Mouse (Mus musculus): ENCODE results near the gene Gm14434. TPM values are rescaled to one million over a fixed set of nuclear protein-coding genes. Genes with fewer than 3 reads are reported as not detected.
"Not testable (repeated sequence)": the region's sequence is repeated elsewhere in the genome, so short reads cannot be mapped to it uniquely, and the experiment has no call there.

Gene Gm14434
- not detected for total RNA-seq (2021)

DNA sequence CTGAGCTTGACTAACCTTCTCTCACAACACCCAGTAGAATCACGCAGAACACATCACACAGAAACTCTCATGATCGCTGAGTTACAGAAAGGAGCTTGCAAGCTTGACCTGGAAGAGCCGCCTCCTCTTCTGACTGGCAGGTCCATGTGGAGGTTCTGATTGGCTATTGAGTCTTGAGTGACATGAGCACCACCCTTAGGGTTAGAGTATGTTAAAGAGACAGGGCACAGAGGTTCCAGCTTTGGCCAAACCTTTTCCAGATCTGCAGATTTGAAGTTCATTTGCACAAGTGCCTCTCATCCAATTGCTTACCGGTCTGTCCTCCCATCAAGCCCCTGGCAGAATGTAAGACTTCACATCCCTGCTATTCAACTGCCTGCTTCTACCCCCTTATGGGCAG lies at the start of gene Gm14434:
Gene Gm14434, minus strand, starts transcription at position 101 of the 400 bp plus-strand sequence.
- intact Hi-C loops (cut with DNase I); DNase-seq: not testable (repeated sequence)

DNA sequence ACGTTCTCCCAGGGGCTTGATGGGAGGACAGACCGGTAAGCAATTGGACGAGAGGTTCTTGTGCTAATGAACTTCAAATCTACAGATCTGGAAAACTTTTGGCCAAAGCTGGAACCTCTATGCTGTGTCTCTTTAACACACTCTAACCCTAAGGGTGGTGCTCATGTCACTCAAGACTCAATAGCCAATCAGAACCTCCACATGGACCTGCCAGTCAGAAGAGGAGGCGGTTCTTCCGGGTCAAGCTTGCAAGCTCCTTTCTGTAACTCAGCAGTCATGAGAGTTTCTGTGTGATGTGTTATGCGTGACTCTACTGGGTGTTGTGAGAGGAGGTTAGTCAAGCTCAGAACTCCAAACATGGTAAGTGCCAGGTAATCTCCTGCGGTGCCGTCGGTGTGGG lies 34.2 kb upstream of the Gm14434 start, which contains the start of gene Zfp967:
Gene Zfp967, plus strand, starts transcription at position 301 of the 400 bp plus-strand sequence.
- intact Hi-C loops (cut with DNase I) = not testable (repeated sequence)

DNA sequence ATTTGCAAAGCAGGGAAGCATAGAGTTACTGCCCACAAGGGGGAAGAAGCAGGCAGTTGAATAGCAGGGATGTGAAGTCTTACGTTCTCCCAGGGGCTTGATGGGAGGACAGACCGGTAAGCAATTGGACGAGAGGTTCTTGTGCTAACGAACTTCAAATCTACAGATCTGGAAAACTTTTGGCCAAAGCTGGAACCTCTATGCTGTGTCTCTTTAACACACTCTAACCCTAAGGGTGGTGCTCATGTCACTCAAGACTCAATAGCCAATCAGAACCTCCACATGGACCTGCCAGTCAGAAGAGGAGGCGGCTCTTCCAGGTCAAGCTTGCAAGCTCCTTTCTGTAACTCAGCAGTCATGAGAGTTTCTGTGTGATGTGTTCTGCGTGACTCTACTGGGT lies 63.3 kb downstream of the Gm14434 start, which contains the start of gene Gm14435:
Gene Gm14435, plus strand, starts transcription at position 301 of the 400 bp plus-strand sequence.
- intact Hi-C loops (cut with DNase I); DNase-seq: not testable (repeated sequence)

More for the DNA sequence above, 34.2 kb upstream of the Gm14434 start, which contains the start of gene Zfp967:
- not testable (repeated sequence) for DNase-seq

Other genes with a start within 250 kb of the Gm14434 start
- not detected for gene Gm11009, start 167.3 kb downstream of the Gm14434 start, total RNA-seq (2021)
- gene Gm14435, start 63.2 kb downstream of the Gm14434 start, total RNA-seq (2021) = 10 to 100 TPM; 15.1 to 20.9 TPM
- not detected for gene Zfp967, start 34.3 kb upstream of the Gm14434 start, total RNA-seq (2021)
- gene Gm14308, start 149.6 kb upstream of the Gm14434 start, total RNA-seq (2021) = 1 to 10 TPM; 4.4 to 6.7 TPM
- 10 to 100 TPM; 10.4 to 14.3 TPM for gene Zfp973, start 183.7 kb upstream of the Gm14434 start, total RNA-seq (2021)
- gene Gm14305, start 221.5 kb upstream of the Gm14434 start, total RNA-seq (2021) = 10 to 100 TPM; 22.5 to 22.9 TPM